Mouse (Mus musculus) heart, adult 2 months (tissue): Measurements from ENCODE around the gene Pik3r4.

Source experiments
- CTCF ChIP-seq: fragments of 200-600 bp; IDR thresholded peaks from 2 replicates; pipeline ENCODE4 v1.8.1; 2022; ENCODE audit warnings: antibody characterized with exemption, mild to moderate bottlenecking, moderate library complexity
- POLR2A ChIP-seq: fragments of 200-500 bp; IDR thresholded peaks from 2 replicates; pipeline ENCODE4 v1.6.1; 2011; ENCODE audit warnings: mild to moderate bottlenecking, low read depth, low read length, control low read depth; ENCODE audit not compliant: insufficient read depth

GRCm38 (mm10) chr9:105720430-105720829, 77.7 kb downstream of the Pik3r4 start:
- no peak for TF ChIP-seq CTCF
- no peak for TF ChIP-seq POLR2A
